Mouse (Mus musculus) cerebral cortex, adult 2 months (tissue): Measurements from ENCODE around the gene Tlr5.

ENCODE experiments used
- WGBS: fragments of 180-500 bp; shearing (Covaris S2); methylation state at CpG from one replicate; pipeline ENCODE4 v1.1.7; 2018; 5-methylcytosine and 5-hydroxymethylcytosine counted together

Tlr5 gene

GRCm38 (mm10) chr1:182954287-182955046 is at the start of gene Tlr5:
TSS of gene Tlr5 (plus strand) at chr1:182954788.
- WGBS, result 29% methylated on average over 21 of the region's 21 CpGs

GRCm38 (mm10) chr1:182905669-182906068 is 48.9 kb upstream of the Tlr5 start:
- 72% methylated on average over 3 of the region's 3 CpGs for WGBS

- WGBS, result 21% methylated on average over 14 of the region's 14 CpGs
These were observed 46.2 kb upstream of the Tlr5 start for GRCm38 (mm10) chr1:182908050-182909036.

GRCm38 (mm10) chr1:182909066-182909465 is 45.5 kb upstream of the Tlr5 start:
- WGBS, result 86% methylated on average over 3 of the region's 3 CpGs

- WGBS, result 75% methylated on average over 5 of the region's 5 CpGs
These were observed 45.0 kb upstream of the Tlr5 start for GRCm38 (mm10) chr1:182909596-182909995.

- WGBS, result 75% methylated on average over 2 of the region's 2 CpGs
These were observed 42.0 kb upstream of the Tlr5 start for GRCm38 (mm10) chr1:182912591-182912990.

GRCm38 (mm10) chr1:182914121-182914908 is 40.3 kb upstream of the Tlr5 start:
- 95% methylated on average over 4 of the region's 4 CpGs for WGBS

- 98% methylated on average over 5 of the region's 5 CpGs for WGBS
These were observed 38.4 kb upstream of the Tlr5 start for GRCm38 (mm10) chr1:182916166-182916565.

GRCm38 (mm10) chr1:182918718-182919346 is 35.8 kb upstream of the Tlr5 start:
- 64% methylated on average over 8 of the region's 8 CpGs for WGBS

- 55% methylated on average over 4 of the region's 4 CpGs for WGBS
These were observed 31.8 kb upstream of the Tlr5 start for GRCm38 (mm10) chr1:182922824-182923223.

- 92% methylated on average over 6 of the region's 6 CpGs for WGBS
These were observed 28.1 kb upstream of the Tlr5 start for GRCm38 (mm10) chr1:182926465-182926864.

- WGBS, result 58% methylated on average over 19 of the region's 19 CpGs
These were observed 26.4 kb upstream of the Tlr5 start for GRCm38 (mm10) chr1:182927878-182928851.

- WGBS, result 57% methylated on average over 6 of the region's 6 CpGs
These were observed 19.1 kb upstream of the Tlr5 start for GRCm38 (mm10) chr1:182935469-182935868.

GRCm38 (mm10) chr1:182937486-182938120 is 17.0 kb upstream of the Tlr5 start:
- WGBS, result 44% methylated on average over 10 of the region's 10 CpGs

GRCm38 (mm10) chr1:182941921-182942320 is 12.7 kb upstream of the Tlr5 start:
- 69% methylated on average over 2 of the region's 2 CpGs for WGBS

- 88% methylated on average over 3 of the region's 3 CpGs for WGBS
These were observed 10.7 kb upstream of the Tlr5 start for GRCm38 (mm10) chr1:182943911-182944310.

GRCm38 (mm10) chr1:182944638-182945037 is 9.9 kb upstream of the Tlr5 start:
- WGBS, result 76% methylated on average over 5 of the region's 5 CpGs

GRCm38 (mm10) chr1:182945561-182945960 is 9.0 kb upstream of the Tlr5 start:
- WGBS, result 85% methylated on average over 6 of the region's 6 CpGs

- 34% methylated on average over 9 of the region's 9 CpGs for WGBS
These were observed 3.3 kb upstream of the Tlr5 start for GRCm38 (mm10) chr1:182951298-182951697.

GRCm38 (mm10) chr1:182953165-182953564 is 1.4 kb upstream of the Tlr5 start:
- WGBS, result 50% methylated on average over 3 of the region's 3 CpGs
